Mouse (Mus musculus) CH12.LX (cell line): ENCODE data around the gene Asphd2. TPM values are rescaled to one million over a fixed set of nuclear protein-coding genes. Genes with fewer than 3 reads are reported as not detected.

ENCODE experiments used
- DNase-seq: peaks from one replicate; pipeline ENCODE4 v3.0.0-alpha.2; 2013; ENCODE audit errors: extremely low read depth
- H3K27ac ChIP-seq: 2 replicates; pipeline ENCODE4 v1.5.1; 2012; ENCODE audit warnings: low read depth, mild to moderate bottlenecking, control low read depth, moderate library complexity; ENCODE audit not compliant: insufficient read depth
- H3K27me3 ChIP-seq: replicated peaks from 2 replicates; pipeline ENCODE3; 2012; ENCODE audit warnings: inconsistent platforms
- H3K36me3 ChIP-seq, 2 experiments: replicated peaks in 1 of 2; 2 replicates each; pipeline versions ENCODE3 to v1.6.1; 2012; ENCODE audit warnings: inconsistent platforms in 1 of 2, low read length in 1 of 2, mild to moderate bottlenecking in 1 of 2, mixed read lengths in 1 of 2, moderate library complexity in 1 of 2; ENCODE audit not compliant: control insufficient read depth in 1 of 2, insufficient read depth in 1 of 2
- H3K4me1 ChIP-seq, 2 experiments: 2 replicates each; pipeline ENCODE4 v1.6.1; 2012; ENCODE audit warnings: inconsistent platforms in 1 of 2, moderate library complexity in 1 of 2; ENCODE audit not compliant: insufficient read depth in 2 of 2, control insufficient read depth in 1 of 2
- H3K4me2 ChIP-seq: 2 replicates; pipeline ENCODE4 v1.6.1; 2012; ENCODE audit warnings: low read depth, mild to moderate bottlenecking, control low read depth; ENCODE audit not compliant: poor library complexity, insufficient read depth, severe bottlenecking
- H3K4me3 ChIP-seq, 3 experiments: fragments of 150-350 bp in 1 of 3; sonication (generic) in 1 of 3; replicated peaks in 1 of 3; 2 replicates each; pipeline versions ENCODE3 to v1.5.1; 2011 to 2012; ENCODE audit warnings: low read depth in 2 of 3, low read length in 2 of 3, mild to moderate bottlenecking in 2 of 3, moderate library complexity in 2 of 3, control low read depth in 1 of 3, improper control_type of control experiment in 1 of 3, inconsistent platforms in 1 of 3, mixed read lengths in 1 of 3; ENCODE audit not compliant: poor library complexity in 1 of 3
- H3K79me2 ChIP-seq: replicated peaks from 2 replicates; pipeline ENCODE4 v1.6.1; 2012; ENCODE audit warnings: mild to moderate bottlenecking, moderate library complexity; ENCODE audit not compliant: control insufficient read depth, poor library complexity, insufficient read depth, severe bottlenecking; ENCODE audit errors: extremely low read depth
- H3K9ac ChIP-seq: 2 replicates; pipeline ENCODE4 v1.6.1; 2012; ENCODE audit warnings: low read depth, mild to moderate bottlenecking, control low read depth, moderate library complexity; ENCODE audit not compliant: insufficient read depth
- H3K9me3 ChIP-seq: replicated peaks from 2 replicates; pipeline ENCODE3; 2012; ENCODE audit warnings: low read length, inconsistent platforms, mixed read lengths
- BHLHE40 ChIP-seq: IDR thresholded peaks from 2 replicates; pipeline ENCODE4 v1.6.1; 2011; ENCODE audit warnings: mild to moderate bottlenecking, low read depth, low read length, improper control_type of control experiment
- CHD1 ChIP-seq: IDR thresholded peaks from 2 replicates; pipeline ENCODE4 v1.6.1; 2012; ENCODE audit warnings: low read depth, low read length, improper control_type of control experiment, inconsistent platforms
- CTCF ChIP-seq, 2 experiments: IDR thresholded peaks in 1 of 2; conservative IDR thresholded peaks in 1 of 2; 2 replicates each; pipeline ENCODE4 v1.5.1; 2011 to 2012; ENCODE audit warnings: low read depth in 2 of 2, low read length in 2 of 2, improper control_type of control experiment in 1 of 2, inconsistent platforms in 1 of 2, mild to moderate bottlenecking in 1 of 2, moderate library complexity in 1 of 2
- E2F4 ChIP-seq: IDR thresholded peaks from 2 replicates; pipeline ENCODE4 v1.6.1; 2011; ENCODE audit warnings: low read depth, low read length, improper control_type of control experiment; ENCODE audit not compliant: insufficient replicate concordance
- ELF1 ChIP-seq: IDR thresholded peaks from 2 replicates; pipeline ENCODE4 v1.6.1; 2014; ENCODE audit warnings: low read depth, mild to moderate bottlenecking, inconsistent platforms, low read length, improper control_type of control experiment
- ETS1 ChIP-seq: conservative IDR thresholded peaks from 2 replicates; pipeline ENCODE4 v1.6.1; 2012; ENCODE audit warnings: low read depth, mild to moderate bottlenecking, inconsistent platforms, low read length, improper control_type of control experiment, moderate library complexity
- HCFC1 ChIP-seq: IDR thresholded peaks from 2 replicates; pipeline ENCODE4 v1.6.1; 2012; ENCODE audit warnings: low read depth, mild to moderate bottlenecking, inconsistent platforms, low read length, improper control_type of control experiment
- JUN ChIP-seq: IDR thresholded peaks from 2 replicates; pipeline ENCODE4 v1.6.1; 2011; ENCODE audit warnings: low read depth, mild to moderate bottlenecking, low read length, improper control_type of control experiment, moderate library complexity; ENCODE audit not compliant: insufficient read depth
- JUND ChIP-seq: conservative IDR thresholded peaks from 2 replicates; pipeline ENCODE4 v1.6.1; 2011; ENCODE audit warnings: low read depth, low read length, improper control_type of control experiment
- MAZ ChIP-seq: IDR thresholded peaks from 2 replicates; pipeline ENCODE4 v1.6.1; 2012; ENCODE audit warnings: low read depth, mild to moderate bottlenecking, inconsistent platforms, low read length, improper control_type of control experiment, moderate library complexity
- MEF2A ChIP-seq: IDR thresholded peaks from 2 replicates; pipeline ENCODE4 v1.6.1; 2014; ENCODE audit warnings: low read depth, mild to moderate bottlenecking, inconsistent platforms, low read length, improper control_type of control experiment, borderline replicate concordance
- NRF1 ChIP-seq: IDR thresholded peaks from 2 replicates; pipeline ENCODE4 v1.6.1; 2014; ENCODE audit warnings: low read depth, mild to moderate bottlenecking, inconsistent platforms, low read length, improper control_type of control experiment, moderate library complexity
- PAX5 ChIP-seq: IDR thresholded peaks from 2 replicates; pipeline ENCODE4 v1.6.1; 2012; ENCODE audit warnings: low read length, inconsistent platforms, mixed read lengths
- POLR2AphosphoS2 ChIP-seq: IDR thresholded peaks from 2 replicates; pipeline ENCODE4 v1.6.1; 2011; ENCODE audit warnings: low read depth, low read length, improper control_type of control experiment
- SIN3A ChIP-seq: IDR thresholded peaks from 2 replicates; pipeline ENCODE4 v1.6.1; 2012; ENCODE audit warnings: low read length, improper control_type of control experiment, inconsistent platforms
- TBP ChIP-seq: conservative IDR thresholded peaks from 2 replicates; pipeline ENCODE4 v1.6.1; 2011; ENCODE audit warnings: low read depth, low read length, improper control_type of control experiment
- UBTF ChIP-seq: IDR thresholded peaks from 2 replicates; pipeline ENCODE4 v1.6.1; 2012; ENCODE audit warnings: low read depth, mild to moderate bottlenecking, inconsistent platforms, low read length, improper control_type of control experiment, moderate library complexity
- USF1 ChIP-seq: IDR thresholded peaks from 2 replicates; pipeline ENCODE4 v1.6.1; 2014; ENCODE audit warnings: low read depth, mild to moderate bottlenecking, inconsistent platforms, low read length, improper control_type of control experiment
- ZC3H11A ChIP-seq: IDR thresholded peaks from 2 replicates; pipeline ENCODE4 v1.6.1; 2012; ENCODE audit warnings: low read depth, mild to moderate bottlenecking, inconsistent platforms, low read length, improper control_type of control experiment
- ZKSCAN1 ChIP-seq: IDR thresholded peaks from 2 replicates; pipeline ENCODE4 v1.6.1; 2012; ENCODE audit warnings: low read depth, inconsistent platforms, low read length, improper control_type of control experiment, borderline replicate concordance
- dilution Hi-C: fragments of 300-500 bp; cut with MboI; formaldehyde crosslinking; loops from 2 replicates; pipeline ENCODE4 v1.14.3; 2020; ENCODE audit warnings: low sequenced_read_pairs; ENCODE audit not compliant: extremely low pct_unique_long_range_greater_than_20kb, extremely low pct_ligation_motif_present
- in situ Hi-C: fragments of 300-500 bp; cut with MboI; formaldehyde crosslinking; loops from 3 replicates; pipeline ENCODE4 v1.14.3; 2019; ENCODE audit warnings: low sequenced_read_pairs, low pct_ligation_motif_present, low pct_unique_long_range_greater_than_20kb, mixed read lengths
- polyA plus RNA-seq: library from polyadenylated mRNA; unstranded; fragments of >175 nt; gene quantifications from 2 replicates; pipeline ENCODE4 v1.2.1, GENCODE M21; 2012; ENCODE audit warnings: low read depth; ENCODE audit not compliant: insufficient read length
- total RNA-seq, 2 experiments: library from RNA; depleted of rRNA; stranded (reverse); fragments of 300-350 nt in 1 of 2; fragments of >200 nt in 1 of 2; gene quantifications; 2 replicates each; pipeline ENCODE4 v1.2.3; 2012 to 2014

Asphd2 gene
- total and polyA plus RNA-seq, 3 experiments, result not detected

- Histone ChIP-seq H3K27me3 (peaks cover 27% of the 10 kb centered on the region), H3K9ac (no peak overlapping the region), H3K36me3 (no peaks in the 10 kb centered on the region), H3K4me1 (no peaks in the 10 kb centered on the region), H3K27ac (no peak overlapping the region), H3K79me2 (no peaks in the 10 kb centered on the region), H3K9me3 (peaks cover 2% of the 10 kb centered on the region), H3K4me2 (no peak overlapping the region), H3K4me3 (no peak overlapping the region)
- no peak for DNase-seq
- in situ Hi-C loops (no loop called here), dilution Hi-C loops (no loop called here)
- no peak for TF ChIP-seq JUN
Measured at GRCm38 (mm10) chr5:112406017-112406416, 11.4 kb upstream of the Asphd2 start.

- Histone ChIP-seq H3K4me1 (no peaks in the 10 kb centered on the region), H3K9ac (no peak overlapping the region), H3K79me2 (no peaks in the 10 kb centered on the region), H3K27ac (no peak overlapping the region), H3K4me3 (no peak overlapping the region), H3K36me3 (no peaks in the 10 kb centered on the region), H3K9me3 (peaks cover 2% of the 10 kb centered on the region), H3K4me2 (no peak overlapping the region), H3K27me3 (peaks cover 26% of the 10 kb centered on the region)
- dilution Hi-C loops, result no loop called here
- TF ChIP-seq ZKSCAN1 (no peak), CTCF (conservative IDR thresholded peaks at IDR 0.05 in 1 of 2, IDR thresholded peaks at IDR 0.05 in 1 of 2; ENCODE audit: low read depth in 2 of 2, low read length in 2 of 2) (no peak), SIN3A (no peak), JUND (no peak), E2F4 (no peak), USF1 (no peak), JUN (no peak), ELF1 (no peak), MEF2A (no peak), POLR2AphosphoS2 (no peak), HCFC1 (no peak), MAZ (no peak), CHD1 (no peak), ZC3H11A (no peak), NRF1 (no peak), ETS1 (no peak), PAX5 (no peak), BHLHE40 (no peak), UBTF (no peak), TBP (no peak)
- in situ Hi-C loops, result no loop called here
- no peak for DNase-seq
Measured at GRCm38 (mm10) chr5:112402437-112402836, 7.8 kb upstream of the Asphd2 start.
